Mouse (Mus musculus): Measurements from ENCODE around the gene Usp54. TPM values are rescaled to one million over a fixed set of nuclear protein-coding genes. Genes with fewer than 3 reads are reported as not detected.
"Not testable (repeated sequence)": the region's sequence is repeated elsewhere in the genome, so short reads cannot be mapped to it uniquely, and the experiment has no call there.

The Usp54 gene
- polyA plus RNA-seq, 1 experiment from 2014 or later: 11.2 TPM

GRCm38 (mm10) chr14:20601287-20601686 lies 39.6 kb downstream of the Usp54 start:
- Histone ChIP-seq H3K9ac (no peak overlapping the region), H3K4me3 (no peak overlapping the region), H3K4me2 (no peak overlapping the region), H3K36me3 (no peaks in the 10 kb centered on the region), H3K27ac (replicated peaks) (no peak overlapping the region), H3K9me3 (no peaks in the 10 kb centered on the region), H3K4me1 (replicated peaks) (no peaks in the 10 kb centered on the region), H3K27me3 (no peaks in the 10 kb centered on the region)
- ATAC-seq (ENCODE audit: low FRiP score, low read depth): no peak
- 97% methylated on average over 1 of the region's 1 CpGs for WGBS

GRCm38 (mm10) chr14:20600203-20600602 lies 40.7 kb downstream of the Usp54 start:
- Histone ChIP-seq H3K27me3 (no peaks in the 10 kb centered on the region), H3K9me3 (no peaks in the 10 kb centered on the region), H3K9ac (no peak overlapping the region), H3K4me1 (replicated peaks) (0 out of 2 replicates have a peak, but pooled peaks cover 6% of the 10 kb centered on the region), H3K4me3 (no peak overlapping the region), H3K27ac (replicated peaks) (no peak overlapping the region), H3K36me3 (no peaks in the 10 kb centered on the region), H3K4me2 (no peak overlapping the region)
- ATAC-seq (ENCODE audit: low FRiP score, low read depth): no peak
- WGBS: 67% methylated on average over 2 of the region's 2 CpGs

- no peaks in the 10 kb centered on the region for H3K36me3 ChIP-seq
- no peaks in the 10 kb centered on the region for H3K9me3 ChIP-seq
- WGBS: 82% methylated on average over 2 of the region's 2 CpGs
- no peak overlapping the region for H3K9ac ChIP-seq
- H3K4me3 ChIP-seq: no peak overlapping the region
- 0 out of 2 replicates have a peak, but pooled peaks cover 6% of the 10 kb centered on the region for H3K4me1 ChIP-seq (replicated peaks)
- H3K27me3 ChIP-seq: no peaks in the 10 kb centered on the region
- H3K4me2 ChIP-seq: no peak overlapping the region
- no peak overlapping the region for H3K27ac ChIP-seq (replicated peaks)
- ATAC-seq (ENCODE audit: low FRiP score, low read depth): no peak
Observed at GRCm38 (mm10) chr14:20599542-20599941, 41.3 kb downstream of the Usp54 start.

GRCm38 (mm10) chr14:20595781-20596180 lies 45.1 kb downstream of the Usp54 start:
- peak; percentile 42; the same call in 1 of the 2 replicates for ATAC-seq (ENCODE audit: low FRiP score, low read depth)

GRCm38 (mm10) chr14:20587458-20587857 lies 53.4 kb downstream of the Usp54 start:
- ATAC-seq (ENCODE audit: low FRiP score, low read depth): no peak

More at GRCm38 (mm10) chr14:20595781-20596180, 45.1 kb downstream of the Usp54 start:
- Histone ChIP-seq H3K27ac (replicated peaks) (peak overlapping the region; percentile 62), H3K4me3 (no peak overlapping the region), H3K9me3 (no peaks in the 10 kb centered on the region), H3K4me2 (no peak overlapping the region), H3K4me1 (replicated peaks) (0 out of 2 replicates have a peak, but pooled peaks cover 6% of the 10 kb centered on the region), H3K27me3 (no peaks in the 10 kb centered on the region), H3K36me3 (no peaks in the 10 kb centered on the region), H3K9ac (no peak overlapping the region)
- 30% methylated on average over 3 of the region's 3 CpGs for WGBS

GRCm38 (mm10) chr14:20578822-20579407 lies 61.9 kb downstream of the Usp54 start:
- ATAC-seq (ENCODE audit: low FRiP score, low read depth): no peak
- Histone ChIP-seq H3K4me3 (no peak overlapping the region), H3K9ac (no peak overlapping the region), H3K9me3 (no peaks in the 10 kb centered on the region), H3K27ac (replicated peaks) (no peak overlapping the region), H3K4me2 (no peak overlapping the region), H3K4me1 (replicated peaks) (no peaks in the 10 kb centered on the region), H3K36me3 (peaks cover 34% of the 10 kb centered on the region), H3K27me3 (no peaks in the 10 kb centered on the region)
- 61% methylated on average over 6 of the region's 6 CpGs for WGBS

More at GRCm38 (mm10) chr14:20587458-20587857, 53.4 kb downstream of the Usp54 start:
- Histone ChIP-seq H3K4me3 (no peak overlapping the region), H3K9ac (no peak overlapping the region), H3K4me2 (no peak overlapping the region), H3K27me3 (no peaks in the 10 kb centered on the region), H3K9me3 (no peaks in the 10 kb centered on the region), H3K4me1 (replicated peaks) (no peaks in the 10 kb centered on the region), H3K27ac (replicated peaks) (no peak overlapping the region), H3K36me3 (peaks cover 29% of the 10 kb centered on the region)
- 88% methylated on average over 5 of the region's 5 CpGs for WGBS

- ATAC-seq (ENCODE audit: low FRiP score, low read depth): peak; percentile 48; the same call in 1 of the 2 replicates
- peaks cover 28% of the 10 kb centered on the region for H3K36me3 ChIP-seq
- H3K27ac ChIP-seq (replicated peaks): no peak overlapping the region
- no peak overlapping the region for H3K4me3 ChIP-seq
- H3K4me2 ChIP-seq: no peak overlapping the region
- 51% methylated on average over 7 of the region's 7 CpGs for WGBS
- no peaks in the 10 kb centered on the region for H3K27me3 ChIP-seq
- no peaks in the 10 kb centered on the region for H3K4me1 ChIP-seq (replicated peaks)
- H3K9me3 ChIP-seq: no peaks in the 10 kb centered on the region
- H3K9ac ChIP-seq: no peak overlapping the region
Observed at GRCm38 (mm10) chr14:20576179-20576578, 64.7 kb downstream of the Usp54 start.

- not testable (repeated sequence) for H3K4me3 ChIP-seq; H3K9me3 ChIP-seq; H3K9ac ChIP-seq; H3K27ac ChIP-seq (replicated peaks); H3K4me1 ChIP-seq (replicated peaks); H3K4me2 ChIP-seq; H3K27me3 ChIP-seq; ATAC-seq (ENCODE audit: low FRiP score, low read depth)
- peaks cover 45% of the 10 kb centered on the region for H3K36me3 ChIP-seq
- WGBS: 94% methylated on average over 3 of the region's 3 CpGs
Observed at GRCm38 (mm10) chr14:20573196-20573595, 67.7 kb downstream of the Usp54 start.

GRCm38 (mm10) chr14:20565256-20566021 lies 75.4 kb downstream of the Usp54 start:
- H3K4me1 ChIP-seq (replicated peaks): no peaks in the 10 kb centered on the region
- no peak overlapping the region for H3K4me2 ChIP-seq
- 76% methylated on average over 9 of the region's 9 CpGs for WGBS
- H3K36me3 ChIP-seq: peaks cover 55% of the 10 kb centered on the region
- H3K27ac ChIP-seq (replicated peaks): no peak overlapping the region
- H3K27me3 ChIP-seq: no peaks in the 10 kb centered on the region
- no peaks in the 10 kb centered on the region for H3K9me3 ChIP-seq
- H3K4me3 ChIP-seq: no peak overlapping the region
- no peak for ATAC-seq (ENCODE audit: low FRiP score, low read depth)
- no peak overlapping the region for H3K9ac ChIP-seq

GRCm38 (mm10) chr14:20564692-20565091 lies 76.2 kb downstream of the Usp54 start:
- H3K36me3 ChIP-seq: peaks cover 52% of the 10 kb centered on the region
- no peak overlapping the region for H3K9ac ChIP-seq
- H3K4me3 ChIP-seq: no peak overlapping the region
- H3K4me1 ChIP-seq (replicated peaks): no peaks in the 10 kb centered on the region
- ATAC-seq (ENCODE audit: low FRiP score, low read depth): no peak
- no peaks in the 10 kb centered on the region for H3K9me3 ChIP-seq
- no peak overlapping the region for H3K27ac ChIP-seq (replicated peaks)
- H3K4me2 ChIP-seq: no peak overlapping the region
- WGBS: 75% methylated on average over 12 of the region's 12 CpGs
- no peaks in the 10 kb centered on the region for H3K27me3 ChIP-seq

- Histone ChIP-seq H3K4me1 (replicated peaks) (no peaks in the 10 kb centered on the region), H3K27ac (replicated peaks) (no peak overlapping the region), H3K27me3 (no peaks in the 10 kb centered on the region), H3K9ac (no peak overlapping the region), H3K36me3 (peaks cover 49% of the 10 kb centered on the region), H3K4me3 (no peak overlapping the region), H3K4me2 (no peak overlapping the region), H3K9me3 (no peaks in the 10 kb centered on the region)
- no peak for ATAC-seq (ENCODE audit: low FRiP score, low read depth)
- 90% methylated on average over 5 of the region's 5 CpGs for WGBS
Observed at GRCm38 (mm10) chr14:20561897-20562296, 79.0 kb downstream of the Usp54 start.

GRCm38 (mm10) chr14:20550136-20550535 lies 90.7 kb downstream of the Usp54 start:
- Histone ChIP-seq H3K9ac (no peak overlapping the region), H3K4me3 (no peak overlapping the region), H3K27ac (replicated peaks) (no peak overlapping the region), H3K4me1 (replicated peaks) (peaks cover 5% of the 10 kb centered on the region), H3K36me3 (peaks cover 38% of the 10 kb centered on the region), H3K4me2 (no peak overlapping the region), H3K9me3 (no peaks in the 10 kb centered on the region), H3K27me3 (no peaks in the 10 kb centered on the region)
- no peak for ATAC-seq (ENCODE audit: low FRiP score, low read depth)
- WGBS: 86% methylated on average over 2 of the region's 2 CpGs
